Mouse (Mus musculus): ENCODE data around the gene Srbd1. TPM values are rescaled to one million over a fixed set of nuclear protein-coding genes. Genes with fewer than 3 reads are reported as not detected.

Srbd1 gene
- total RNA-seq, 2 experiments from 2014 or later, result 4.7 to 5.3 TPM

DNA sequence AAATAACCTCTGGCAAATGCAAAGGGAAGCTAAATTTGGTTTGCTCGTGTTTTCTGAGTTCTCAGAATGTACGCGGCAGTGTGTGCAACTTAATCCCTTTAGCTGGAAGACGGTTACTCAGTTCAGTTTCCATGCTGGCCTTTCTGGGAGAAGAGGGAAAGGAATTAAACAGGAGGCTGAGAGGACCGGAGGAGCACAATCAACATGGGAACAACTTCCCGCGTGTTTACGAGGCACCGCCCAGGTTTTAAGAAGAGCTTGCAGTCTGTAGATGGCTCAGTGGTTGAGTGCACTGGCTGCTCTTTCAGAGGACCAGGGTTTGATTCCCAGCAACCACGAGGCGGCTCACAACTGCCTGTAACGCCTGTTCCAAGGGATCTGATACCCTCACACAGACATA is 109.8 kb downstream of the Srbd1 start:
- DNase-seq, result peak; percentile 23

- DNase-seq, result no peak
Measured at GRCm38 (mm10) chr17:86034641-86035040, 110.3 kb downstream of the Srbd1 start.

- no peak for DNase-seq
Measured at GRCm38 (mm10) chr17:86032113-86032714, 112.8 kb downstream of the Srbd1 start.

DNA sequence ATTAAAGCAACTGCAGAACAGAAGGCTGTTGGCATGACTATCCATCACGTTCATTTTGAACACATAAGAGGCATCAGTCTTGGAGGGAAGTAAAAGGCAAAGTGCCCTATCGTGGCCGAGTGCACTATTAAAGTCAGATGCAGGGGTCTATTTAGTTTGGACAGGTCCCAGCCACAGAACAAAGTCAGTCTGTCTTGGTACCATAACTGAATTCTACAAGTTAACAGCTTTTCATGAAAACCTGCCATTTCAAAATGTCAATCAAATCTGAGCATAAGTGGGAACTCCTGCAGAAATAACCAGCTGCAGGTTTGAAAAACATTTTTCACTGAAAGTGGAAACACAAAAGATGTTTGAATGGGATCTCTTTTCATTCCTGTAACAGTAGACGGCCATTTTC is 115.0 kb downstream of the Srbd1 start:
- no peak for DNase-seq

- DNase-seq, result no peak
Measured at GRCm38 (mm10) chr17:86029175-86029574, 115.8 kb downstream of the Srbd1 start.

DNA sequence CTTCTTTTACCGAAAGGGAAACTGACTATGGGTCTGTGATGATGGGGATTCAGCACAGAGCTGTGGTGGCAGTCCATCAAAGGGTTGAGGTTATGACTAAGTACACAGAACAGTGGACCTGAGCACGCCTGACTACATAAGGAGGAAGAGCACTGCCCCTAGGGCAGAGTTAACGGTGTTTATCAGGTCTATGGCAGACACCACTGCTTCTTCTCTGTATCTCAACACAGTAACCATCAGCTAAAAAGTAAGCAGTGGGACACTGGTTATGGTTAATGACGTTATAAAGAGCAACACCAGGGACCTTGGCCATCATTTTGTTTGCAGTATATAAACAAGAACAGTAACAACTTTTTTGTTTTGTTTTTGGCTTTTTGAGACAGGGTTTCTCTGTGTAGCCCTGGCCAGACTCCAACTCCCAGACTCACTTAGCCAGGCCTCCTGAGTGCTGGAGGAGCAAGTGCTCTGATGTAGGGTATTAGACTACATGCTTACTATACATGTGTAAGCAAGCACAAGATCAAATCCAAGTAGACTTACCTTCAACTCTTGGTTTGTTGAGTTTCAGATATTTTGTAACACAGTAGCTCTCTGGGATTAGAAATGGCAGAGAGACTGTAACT is 117.3 kb downstream of the Srbd1 start:
- DNase-seq, result no peak

GRCm38 (mm10) chr17:86024589-86024988 is 120.4 kb downstream of the Srbd1 start:
- DNase-seq, result no peak

DNA sequence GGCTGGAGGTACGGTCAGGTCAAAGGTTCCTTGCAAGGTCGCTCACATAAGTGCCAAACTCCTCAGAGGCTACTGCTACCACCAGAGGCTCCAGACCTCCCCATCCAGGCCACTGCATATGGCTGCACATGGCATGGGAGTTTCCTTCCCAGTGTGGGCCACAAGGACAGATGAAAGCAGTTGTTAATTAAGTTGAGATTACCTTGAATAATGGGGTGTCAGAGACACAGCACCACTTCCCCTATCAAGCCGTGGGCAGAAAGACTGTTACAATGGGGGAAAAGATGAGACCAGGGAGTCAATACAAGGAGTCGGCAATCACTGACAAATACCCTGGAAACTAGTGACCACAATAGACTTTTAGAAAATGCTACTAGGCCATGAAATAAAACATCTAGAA is 122.6 kb downstream of the Srbd1 start:
- DNase-seq, result no peak

GRCm38 (mm10) chr17:86021815-86022214 is 123.2 kb downstream of the Srbd1 start:
- DNase-seq, result no peak

DNA sequence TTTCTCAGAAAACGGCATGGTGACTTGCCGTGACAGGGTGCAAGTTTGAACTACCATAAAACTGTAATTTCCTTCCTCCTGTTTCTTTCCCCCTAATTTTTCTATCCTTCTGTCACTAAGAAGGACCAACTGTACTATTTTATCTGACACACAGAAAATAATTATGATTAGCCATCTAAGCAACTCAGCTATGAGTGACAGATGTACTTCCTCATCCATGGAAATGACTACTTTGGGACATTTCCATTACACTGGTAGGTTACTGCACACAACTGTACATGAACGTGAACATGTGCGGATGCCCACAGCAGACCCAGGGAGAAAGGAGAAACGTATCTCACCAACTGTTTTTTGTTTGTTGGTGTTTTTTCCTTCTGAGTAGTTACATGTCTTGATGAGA is 123.7 kb downstream of the Srbd1 start:
- DNase-seq, result no peak

GRCm38 (mm10) chr17:86019793-86020192 is 125.2 kb downstream of the Srbd1 start:
- no peak for DNase-seq

- DNase-seq, result no peak
Measured at GRCm38 (mm10) chr17:86014246-86014645, 130.7 kb downstream of the Srbd1 start.

DNA sequence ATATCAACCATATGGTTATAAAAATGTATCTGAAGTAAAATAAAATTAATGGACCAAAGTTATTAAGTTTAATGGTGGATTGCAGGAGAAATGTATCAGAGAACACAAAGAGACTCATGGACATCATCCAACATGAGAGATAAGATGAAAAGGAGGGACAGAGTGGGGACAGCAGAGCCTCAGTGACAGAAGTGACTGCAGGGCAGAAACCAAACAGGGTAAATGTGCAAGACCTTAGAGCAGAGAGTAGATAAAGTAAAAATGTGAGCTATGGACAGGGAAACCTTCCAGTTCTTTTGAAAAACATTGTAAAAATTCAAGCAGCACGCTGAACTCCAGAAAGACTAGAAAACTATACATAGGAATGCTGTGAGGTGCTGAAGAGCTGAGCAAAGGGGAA is 132.4 kb downstream of the Srbd1 start:
- no peak for DNase-seq

DNA sequence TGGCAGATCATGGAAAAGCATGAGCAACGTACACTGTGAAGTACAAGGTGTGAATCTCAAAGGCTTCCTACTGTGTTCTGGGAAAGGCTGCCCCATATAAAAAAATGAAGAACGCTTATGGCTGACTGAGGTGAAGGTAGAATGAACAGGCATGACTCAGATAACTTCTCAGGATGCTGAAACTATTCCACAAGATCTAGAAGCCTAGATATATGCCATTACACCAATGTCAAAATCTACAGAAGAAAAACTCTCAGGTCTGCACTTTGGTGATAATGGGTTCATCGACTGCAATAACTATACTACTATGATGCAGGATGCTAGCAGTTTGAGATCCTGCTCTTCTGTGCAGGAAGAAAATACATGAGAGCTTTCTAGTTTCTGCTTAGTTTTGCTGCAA is 133.1 kb downstream of the Srbd1 start:
- DNase-seq, result no peak

- DNase-seq, result peak; percentile 20
Measured at GRCm38 (mm10) chr17:86008401-86008800, 136.6 kb downstream of the Srbd1 start.

- no peak for DNase-seq
Measured at GRCm38 (mm10) chr17:86002113-86002512, 142.9 kb downstream of the Srbd1 start.

DNA sequence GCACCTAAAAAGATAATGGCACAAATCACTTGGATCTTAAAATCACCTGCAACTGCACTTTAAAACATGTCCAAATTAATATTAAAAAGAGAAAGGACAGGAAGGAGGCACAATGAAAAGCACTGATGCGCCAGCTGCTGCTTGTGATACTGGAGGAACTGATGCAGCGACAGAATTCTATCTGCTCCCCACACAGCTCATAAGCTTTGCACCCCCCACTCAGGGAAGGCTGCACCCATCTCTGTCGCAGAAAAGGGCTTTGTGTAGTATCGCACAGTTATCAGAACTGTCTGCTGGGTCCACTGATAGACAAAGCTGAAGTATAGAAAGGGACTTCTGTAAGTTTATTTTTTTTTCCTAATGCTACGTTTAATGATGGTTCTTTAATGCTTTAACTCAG is 143.3 kb downstream of the Srbd1 start:
- DNase-seq, result no peak

DNA sequence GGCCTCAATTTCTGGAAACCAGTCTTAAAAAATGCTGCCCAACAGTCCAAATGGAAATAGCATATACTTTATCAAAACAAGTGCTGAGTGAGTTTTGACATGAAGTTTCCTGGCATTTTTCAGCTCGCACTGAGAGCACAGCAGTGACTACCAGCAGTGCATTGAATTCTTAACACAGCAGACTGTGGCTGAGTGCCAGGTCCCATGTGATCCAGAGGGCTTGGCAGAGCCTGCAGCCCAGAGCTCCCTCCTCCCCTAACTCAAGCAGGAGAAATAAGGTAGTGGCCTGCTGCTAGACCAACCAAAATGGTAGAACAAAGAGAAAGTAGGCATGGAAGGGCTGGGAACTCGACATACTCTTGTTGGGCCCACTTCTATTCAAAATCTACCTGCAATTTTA is 149.2 kb downstream of the Srbd1 start:
- DNase-seq, result peak; percentile 53

- DNase-seq, result no peak
Measured at GRCm38 (mm10) chr17:85995086-85995485, 149.9 kb downstream of the Srbd1 start.

DNA sequence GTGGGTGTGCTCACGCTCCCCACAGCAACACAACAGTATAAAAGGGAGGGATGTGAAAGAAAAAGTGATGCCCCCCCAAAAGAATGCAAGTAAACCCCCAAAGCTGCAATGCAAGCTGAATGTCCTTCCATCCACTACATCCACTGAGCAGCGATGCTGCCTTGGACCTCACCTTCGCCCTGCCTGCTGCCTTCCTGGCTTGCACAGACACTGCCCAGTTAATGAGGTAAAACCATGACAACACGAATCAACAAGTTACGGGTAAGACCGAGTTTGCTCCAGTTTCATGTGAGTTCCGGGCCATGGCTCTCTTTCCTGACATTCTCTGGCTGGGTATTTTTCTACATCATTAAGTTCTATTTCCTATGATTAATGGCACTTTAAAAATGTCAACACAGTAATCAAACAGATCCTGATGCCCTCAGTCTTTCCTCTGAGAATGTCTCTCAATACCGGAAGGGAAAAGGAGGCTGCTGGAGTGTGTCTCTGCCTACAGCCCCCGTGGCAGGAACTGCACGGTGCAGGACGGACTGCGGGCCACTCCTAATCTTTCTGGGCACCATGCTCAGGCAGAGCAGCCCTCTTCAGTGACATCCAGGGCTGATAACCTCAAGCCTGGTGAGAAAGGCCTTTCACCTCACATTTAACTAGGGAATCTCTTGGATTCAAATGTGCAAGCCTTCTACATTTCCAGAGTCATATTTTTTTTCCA is 155.8 kb downstream of the Srbd1 start:
- DNase-seq, result no peak

DNA sequence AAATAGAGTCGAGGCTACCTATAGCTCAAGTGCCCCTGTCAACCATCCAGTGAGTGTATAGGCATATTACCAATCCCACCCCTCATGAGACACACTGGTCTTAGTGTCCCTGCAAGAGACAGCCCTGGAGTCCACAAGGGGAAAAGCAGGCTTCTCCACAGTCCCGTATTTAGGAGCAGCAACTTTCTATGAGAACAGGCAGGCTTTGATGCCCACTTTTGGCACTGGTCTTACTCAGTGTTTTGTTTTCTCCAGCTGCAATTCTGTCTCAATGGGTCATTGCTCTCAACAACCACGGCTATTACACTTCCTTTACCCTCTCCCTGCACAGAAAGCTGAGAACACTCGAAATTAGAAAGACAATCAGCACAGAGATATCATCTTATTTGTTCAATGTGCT is 157.4 kb downstream of the Srbd1 start:
- DNase-seq, result no peak

GRCm38 (mm10) chr17:85986624-85987023 is 158.4 kb downstream of the Srbd1 start:
- no peak for DNase-seq

- DNase-seq, result no peak
Measured at GRCm38 (mm10) chr17:85986181-85986580, 158.8 kb downstream of the Srbd1 start.

DNA sequence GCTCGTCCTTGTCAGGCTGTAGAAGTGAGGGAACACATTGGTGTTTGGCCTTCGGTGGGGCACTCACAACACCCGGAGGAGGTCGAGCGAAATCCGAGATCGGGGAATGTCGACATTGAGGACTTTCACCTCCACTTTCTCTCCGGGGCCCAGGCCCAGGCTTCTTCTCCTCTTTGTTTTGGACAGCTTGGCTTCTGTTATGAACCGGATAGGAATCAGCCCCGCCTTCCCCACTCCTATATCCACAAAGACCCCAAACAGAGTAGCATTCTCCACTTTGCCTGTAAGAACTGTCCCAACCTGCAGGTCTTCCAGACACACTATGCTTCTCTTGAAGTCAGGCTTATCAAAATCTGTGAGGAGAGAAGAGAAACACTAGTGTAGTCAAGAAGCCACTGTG is 159.8 kb downstream of the Srbd1 start:
- DNase-seq, result no peak

All from gastrocnemius, postnatal 25 days (tissue).